Mouse (Mus musculus) liver, postnatal 0 days (tissue): ENCODE measurements around the gene Zfp414.

ENCODE experiments used
- CTCF ChIP-seq: sonication (generic); IDR thresholded peaks from 2 replicates; pipeline ENCODE4 v1.5.1; 2016; ENCODE audit warnings: antibody characterized with exemption, low read depth
- EP300 ChIP-seq: IDR thresholded peaks from 2 replicates; pipeline ENCODE4 v1.6.1; 2016; ENCODE audit warnings: antibody characterized with exemption, low read depth, mild to moderate bottlenecking

DNA sequence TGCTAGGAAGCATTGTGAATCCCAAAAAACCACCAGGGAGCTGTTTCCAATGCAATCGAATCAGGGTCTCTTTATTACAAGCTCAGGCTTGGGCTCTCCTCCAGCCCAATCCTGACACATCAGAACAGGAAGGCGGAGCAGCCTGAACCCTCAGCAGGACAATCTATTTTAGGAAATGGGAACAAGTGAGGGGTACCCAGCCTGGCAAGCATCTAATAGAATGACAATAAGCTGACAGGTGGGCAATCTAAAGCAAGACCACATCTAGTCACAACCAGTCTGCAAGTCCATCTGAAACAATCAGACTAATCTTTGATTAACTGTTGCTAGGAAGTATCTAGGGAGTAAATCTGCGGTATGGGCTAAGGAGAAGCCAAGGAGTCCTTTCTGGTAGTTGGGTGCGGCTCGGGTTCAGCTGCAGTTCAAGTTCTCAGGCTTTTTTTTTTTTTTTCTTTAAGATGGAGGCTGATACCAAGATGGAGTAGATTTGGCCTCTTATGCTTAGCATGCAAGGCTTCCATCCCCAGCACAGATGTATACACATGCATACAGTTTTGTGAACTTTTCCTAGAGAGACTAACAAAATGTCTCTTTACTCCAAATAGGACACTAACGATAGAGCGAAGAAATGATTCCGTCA, 28.9 kb upstream of the Zfp414 start:
- TF ChIP-seq CTCF (no peak), EP300 (no peak)
